In the genomic region with DNA sequence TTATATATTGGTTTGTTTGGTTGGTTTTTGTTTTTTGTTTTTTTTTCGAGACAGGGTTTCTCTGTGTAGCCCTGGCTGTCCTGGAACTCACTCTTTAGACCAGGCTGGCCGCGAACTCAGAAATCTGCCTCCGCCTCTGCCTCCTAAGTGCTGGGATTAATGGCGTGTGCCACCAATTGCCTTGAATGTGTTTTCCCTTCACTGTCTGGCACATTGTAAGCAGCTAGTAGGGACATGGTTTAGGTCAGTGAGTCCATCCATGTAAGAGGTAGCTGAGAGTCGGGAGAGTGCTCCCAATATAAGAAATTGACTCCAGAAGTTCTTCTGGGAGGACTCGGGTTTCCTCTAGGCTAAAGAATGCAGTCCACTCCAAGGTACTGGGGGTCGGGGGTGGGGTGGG, we compare ENCODE assay signal across 8 mouse cellular contexts. TPM values are rescaled to one million over a fixed set of nuclear protein-coding genes. Genes with fewer than 3 reads are reported as not detected.
DNase-seq lines count a peak whose midpoint lies in the region; ATAC-seq and TF ChIP-seq lines count a peak whose summit lies in the region.

No protein-coding gene starts in this region.

- peaks cover 25% of the 10 kb centered on the region for H3K4me1 ChIP-seq in kidney, embryonic 14.5 days (ENCODE audit: control insufficient read depth, insufficient read depth, low read length)
- H3K4me1 ChIP-seq in hindbrain, embryonic 10.5 days (replicated peaks), result peaks cover 57% of the 10 kb centered on the region
- peaks cover 27% of the 10 kb centered on the region for H3K4me1 ChIP-seq in midbrain, embryonic 11.5 days (ENCODE audit: control insufficient read depth, insufficient read depth, low read length)
- peaks cover 18% of the 10 kb centered on the region for H3K4me1 ChIP-seq in thymus, adult 2 months (replicated peaks; ENCODE audit: control insufficient read depth, insufficient read depth, low read length)

- no peak; the same call in 1 of the 2 replicates for ATAC-seq in kidney, embryonic 14.5 days (ENCODE audit: low FRiP score, low TSS enrichment)
- no peak for ATAC-seq in midbrain, embryonic 11.5 days (ENCODE audit: low FRiP score)
- no peak for ATAC-seq in monocyte, adult 5-6 weeks (replicated peaks; ENCODE audit: insufficient number of reproducible peaks, low FRiP score, low TSS enrichment, poor library complexity, severe bottlenecking)

- peak overlapping the region; percentile 85; the same call in 1 of the 2 replicates for H3K9ac ChIP-seq in kidney, embryonic 14.5 days (ENCODE audit: low read depth, low read length)
- H3K9ac ChIP-seq in midbrain, embryonic 11.5 days (ENCODE audit: low read length), result no peak overlapping the region

- WGBS in kidney, embryonic 14.5 days, result 25% methylated on average over 8 of the region's 8 CpGs
- WGBS in hindbrain, embryonic 10.5 days, result 26% methylated on average over 8 of the region's 8 CpGs
- 29% methylated on average over 8 of the region's 8 CpGs for WGBS in midbrain, embryonic 11.5 days
- WGBS in thymus, adult 2 months, result 41% methylated on average over 8 of the region's 8 CpGs

- peaks cover 4% of the 10 kb centered on the region for H3K36me3 ChIP-seq in kidney, embryonic 14.5 days (ENCODE audit: control insufficient read depth, insufficient read depth, low read length)
- peaks cover 26% of the 10 kb centered on the region for H3K36me3 ChIP-seq in hindbrain, embryonic 10.5 days
- peaks cover 1% of the 10 kb centered on the region; the same call in 1 of the 2 replicates for H3K36me3 ChIP-seq in midbrain, embryonic 11.5 days (ENCODE audit: control insufficient read depth, insufficient read depth, low read length)
- no peaks in the 10 kb centered on the region for H3K36me3 ChIP-seq in thymus, adult 2 months (ENCODE audit: control insufficient read depth, insufficient read depth, low read length)

- no peak for TF ChIP-seq CTCF in thymus, adult 2 months (IDR thresholded peaks at IDR 0.05; ENCODE audit: borderline replicate concordance, control insufficient read depth, extremely low read depth, insufficient read depth, low read length, poor library complexity)

- peak overlapping the region; percentile 82 for H3K4me3 ChIP-seq in kidney, embryonic 14.5 days (ENCODE audit: low read length)
- H3K4me3 ChIP-seq in hindbrain, embryonic 10.5 days, result peak overlapping the region; percentile 78
- H3K4me3 ChIP-seq in midbrain, embryonic 11.5 days (ENCODE audit: low read depth, low read length), result peak overlapping the region; percentile 71
- no peak overlapping the region for H3K4me3 ChIP-seq in thymus, adult 2 months (ENCODE audit: control insufficient read depth, insufficient read depth, low read length)

- H3K4me2 ChIP-seq in kidney, embryonic 14.5 days (replicated peaks; ENCODE audit: low read depth, low read length), result peak overlapping the region; percentile 35; the same call in 1 of the 2 replicates
- H3K4me2 ChIP-seq in midbrain, embryonic 11.5 days, result 0 out of 2 replicates have a peak overlapping the region, but pooled peaks have one; percentile 4

- TF ChIP-seq POLR2A in thymus, adult 2 months (IDR thresholded peaks at IDR 0.05; ENCODE audit: control insufficient read depth, extremely low read depth, insufficient read depth, low read length, poor library complexity), result no peak

- H3K27ac ChIP-seq in kidney, embryonic 14.5 days (ENCODE audit: low read depth, low read length), result peak overlapping the region; percentile 51; the same call in 1 of the 2 replicates
- H3K27ac ChIP-seq in hindbrain, embryonic 10.5 days, result peak overlapping the region; percentile 96
- H3K27ac ChIP-seq in midbrain, embryonic 11.5 days (ENCODE audit: low read depth, low read length), result no peak overlapping the region
- no peak overlapping the region for H3K27ac ChIP-seq in thymus, adult 2 months (ENCODE audit: control insufficient read depth, insufficient read depth, low read length)

- DNase-seq in kidney, adult 9 months, result no peak
- peak; percentile 12 for DNase-seq in brain, adult 2 months (ENCODE audit: low read depth, low spot score)
- DNase-seq in hindbrain, embryonic 10.5 days (ENCODE audit: low spot score), result no peak
- DNase-seq in midbrain, embryonic 11.5 days (ENCODE audit: low spot score, missing footprints), result no peak
- no peak for DNase-seq in thymus, postnatal 0 days (ENCODE audit: low spot score)
- DNase-seq in thymus, adult 2 months, result no peak

- no peaks in the 10 kb centered on the region for H3K9me3 ChIP-seq in kidney, embryonic 14.5 days (ENCODE audit: control insufficient read depth, low read length)
- H3K9me3 ChIP-seq in hindbrain, embryonic 10.5 days, result no peaks in the 10 kb centered on the region
- no peaks in the 10 kb centered on the region for H3K9me3 ChIP-seq in midbrain, embryonic 11.5 days (ENCODE audit: control insufficient read depth, low read length)

- H3K27me3 ChIP-seq in kidney, embryonic 14.5 days (ENCODE audit: control insufficient read depth, insufficient read depth, low read length), result no peaks in the 10 kb centered on the region
- H3K27me3 ChIP-seq in hindbrain, embryonic 10.5 days (ENCODE audit: insufficient read depth, poor library complexity, severe bottlenecking), result no peaks in the 10 kb centered on the region
- no peaks in the 10 kb centered on the region for H3K27me3 ChIP-seq in midbrain, embryonic 11.5 days (ENCODE audit: control insufficient read depth, insufficient read depth, low read length)
- H3K27me3 ChIP-seq in thymus, adult 2 months (ENCODE audit: control insufficient read depth, insufficient read depth, low read length), result no peaks in the 10 kb centered on the region

RNA-seq across cellular contexts. Expression of a gene that starts 0.6 kb away (rescaled TPM):
- 57.2 and 65.0 TPM in 2 replicates for polyA plus RNA-seq in kidney, embryonic 14.5 days (2014; fragmentation: Nextera tagmentation; extraction: Ambion mirVana)
- polyA plus RNA-seq in hindbrain, embryonic 10.5 days (2016; fragmentation: Nextera tagmentation; extraction: Ambion mirVana), result 78.3 and 83.5 TPM in 2 replicates
- polyA plus RNA-seq in midbrain, embryonic 11.5 days (2014; fragmentation: Nextera tagmentation; extraction: Ambion mirVana), result 66.5 and 70.5 TPM in 2 replicates
- polyA plus RNA-seq in thymus, postnatal 0 days (2015; fragmentation: Nextera tagmentation; extraction: Ambion mirVana), result 55.4 and 56.2 TPM in 2 replicates
- 75.3 and 84.9 TPM in 2 replicates for polyA plus RNA-seq in thymus, adult 2 months (2012; rRNA removed)
- total RNA-seq in monocyte, adult 5-6 weeks (2017), result 12.3 to 21.2 TPM (median 20.9 TPM) in 3 replicates

RNA-seq across cellular contexts. Expression of a gene that starts 1.2 kb away (rescaled TPM):
- 31.1 and 41.0 TPM in 2 replicates for polyA plus RNA-seq in kidney, embryonic 14.5 days (2014; fragmentation: Nextera tagmentation; extraction: Ambion mirVana)
- polyA plus RNA-seq in hindbrain, embryonic 10.5 days (2016; fragmentation: Nextera tagmentation; extraction: Ambion mirVana), result 55.2 and 58.1 TPM in 2 replicates
- polyA plus RNA-seq in midbrain, embryonic 11.5 days (2014; fragmentation: Nextera tagmentation; extraction: Ambion mirVana), result 58.1 and 60.4 TPM in 2 replicates
- polyA plus RNA-seq in thymus, postnatal 0 days (2015; fragmentation: Nextera tagmentation; extraction: Ambion mirVana), result 25.1 and 28.2 TPM in 2 replicates
- polyA plus RNA-seq in thymus, adult 2 months (2012; rRNA removed), result 53.2 TPM in 2 replicates
- 3.6 to 7.3 TPM (median 5.4 TPM) in 3 replicates for total RNA-seq in monocyte, adult 5-6 weeks (2017)

RNA-seq across cellular contexts. Expression of a gene that starts 6.1 kb away (rescaled TPM):
- polyA plus RNA-seq in kidney, embryonic 14.5 days (2014; fragmentation: Nextera tagmentation; extraction: Ambion mirVana), result 329 and 342 TPM in 2 replicates
- 364 and 407 TPM in 2 replicates for polyA plus RNA-seq in hindbrain, embryonic 10.5 days (2016; fragmentation: Nextera tagmentation; extraction: Ambion mirVana)
- polyA plus RNA-seq in midbrain, embryonic 11.5 days (2014; fragmentation: Nextera tagmentation; extraction: Ambion mirVana), result 300 and 367 TPM in 2 replicates
- 169 and 192 TPM in 2 replicates for polyA plus RNA-seq in thymus, postnatal 0 days (2015; fragmentation: Nextera tagmentation; extraction: Ambion mirVana)
- 52.4 and 54.4 TPM in 2 replicates for polyA plus RNA-seq in thymus, adult 2 months (2012; rRNA removed)
- 20.2 to 38.8 TPM (median 28.6 TPM) in 3 replicates for total RNA-seq in monocyte, adult 5-6 weeks (2017)

RNA-seq across cellular contexts. Expression of a gene that starts 26.4 kb away (rescaled TPM):
- 34.9 and 49.7 TPM in 2 replicates for polyA plus RNA-seq in kidney, embryonic 14.5 days (2014; fragmentation: Nextera tagmentation; extraction: Ambion mirVana)
- polyA plus RNA-seq in hindbrain, embryonic 10.5 days (2016; fragmentation: Nextera tagmentation; extraction: Ambion mirVana), result 72.4 and 75.8 TPM in 2 replicates
- polyA plus RNA-seq in midbrain, embryonic 11.5 days (2014; fragmentation: Nextera tagmentation; extraction: Ambion mirVana), result 35.6 TPM in 2 replicates
- 35.6 and 39.0 TPM in 2 replicates for polyA plus RNA-seq in thymus, postnatal 0 days (2015; fragmentation: Nextera tagmentation; extraction: Ambion mirVana)
- polyA plus RNA-seq in thymus, adult 2 months (2012; rRNA removed), result 193 and 207 TPM in 2 replicates
- total RNA-seq in monocyte, adult 5-6 weeks (2017), result 29.2 to 48.9 TPM (median 46.8 TPM) in 3 replicates

RNA-seq across cellular contexts. Expression of a gene that starts 26.8 kb away (rescaled TPM):
- polyA plus RNA-seq in kidney, embryonic 14.5 days (2014; fragmentation: Nextera tagmentation; extraction: Ambion mirVana), result 0.14 and 0.27 TPM in 2 replicates
- polyA plus RNA-seq in hindbrain, embryonic 10.5 days (2016; fragmentation: Nextera tagmentation; extraction: Ambion mirVana), result 0.51 and 1.8 TPM in 2 replicates
- 0.15 and 0.18 TPM in 2 replicates for polyA plus RNA-seq in midbrain, embryonic 11.5 days (2014; fragmentation: Nextera tagmentation; extraction: Ambion mirVana)
- polyA plus RNA-seq in thymus, postnatal 0 days (2015; fragmentation: Nextera tagmentation; extraction: Ambion mirVana), result 0.10 and 0.18 TPM in 2 replicates
- 0.05 TPM in 2 replicates for polyA plus RNA-seq in thymus, adult 2 months (2012; rRNA removed)
- total RNA-seq in monocyte, adult 5-6 weeks (2017), result 0.19 TPM in 1 of 3 replicates, not detected in the others

Comparison
In these comparisons a context has a peak if more than half of its experiments do, and no peak if none do; other contexts are left out.
1. H3K27ac ChIP-seq: peak in kidney, embryonic 14.5 days (single experiment) and hindbrain, embryonic 10.5 days (single experiment); none in midbrain, embryonic 11.5 days (single experiment) and thymus, adult 2 months (single experiment).